ENCODE assay signal across 22 mouse cellular contexts in genomic region chr4:141464722-141465121, GRCm38 (mm10). TPM values are rescaled to one million over a fixed set of nuclear protein-coding genes. Genes with fewer than 3 reads are reported as not detected.
"Had no signal": no experiment of that assay in that cellular context is flagged by ENCODE, and none has a peak within 500 bp of the region (broad histone marks: within the 10 kb centered on the region; RNA-seq: fewer than 3 reads in every experiment).

No protein-coding gene starts in this region.

- ATAC-seq: midbrain, embryonic 13.5 days; midbrain, embryonic 15.5 days had no signal

- H3K4me2 ChIP-seq: lung, embryonic 14.5 days; midbrain, embryonic 11.5 days; midbrain, embryonic 13.5 days; midbrain, embryonic 15.5 days; neural tube, embryonic 12.5 days had no signal

- H3K27me3 ChIP-seq: megakaryocyte, embryonic 14.5 days; midbrain, embryonic 13.5 days; midbrain, embryonic 15.5 days; neural tube, embryonic 12.5 days had no signal

- H3K4me3 ChIP-seq: midbrain, embryonic 13.5 days; midbrain, embryonic 15.5 days; neural tube, embryonic 12.5 days had no signal

- DNase-seq: lung, adult 18-20 months; lung, embryonic 14.5 days; lung, postnatal 14 days; lung, postnatal 36 days; right cerebral cortex, postnatal 14 days; thymus, postnatal 14 days; thymus, postnatal 36 days had no signal

- H3K9me3 ChIP-seq: megakaryocyte, embryonic 14.5 days; midbrain, embryonic 13.5 days; midbrain, embryonic 15.5 days; neural tube, embryonic 12.5 days had no signal

- H3K9ac ChIP-seq: lung, embryonic 14.5 days; midbrain, embryonic 13.5 days; midbrain, embryonic 15.5 days; neural tube, embryonic 12.5 days had no signal

- H3K27ac ChIP-seq: macrophage; midbrain, embryonic 13.5 days; midbrain, embryonic 15.5 days; neural tube, embryonic 12.5 days had no signal

RNA-seq across cellular contexts. Expression of gene Srarp, which starts 28.8 kb away (rescaled TPM):
- total RNA-seq: megakaryocyte progenitor cell, adult 5-6 weeks; monocyte, adult 5-6 weeks; neutrophil, adult 5-6 weeks had no signal
- polyA plus RNA-seq: lung, embryonic 14.5 days; lung, embryonic 16.5 days; macrophage; midbrain, embryonic 11.5 days; midbrain, embryonic 13.5 days; neural tube, embryonic 12.5 days; stomach, embryonic 14.5 days; stomach, embryonic 16.5 days; thymus, postnatal 0 days had no signal

RNA-seq across cellular contexts. Expression of gene Hspb7, which starts 44.1 kb away (rescaled TPM):
- total RNA-seq: megakaryocyte progenitor cell, adult 5-6 weeks; monocyte, adult 5-6 weeks; neutrophil, adult 5-6 weeks had no signal
- polyA plus RNA-seq: macrophage; midbrain, embryonic 11.5 days; midbrain, embryonic 13.5 days; midbrain, embryonic 15.5 days; neural tube, embryonic 12.5 days; thymus, postnatal 0 days had no signal

RNA-seq across cellular contexts. Expression of gene Clcnkb, which starts 48.9 kb away (rescaled TPM):
- total RNA-seq: megakaryocyte progenitor cell, adult 5-6 weeks; midbrain, postnatal 0 days; monocyte, adult 5-6 weeks; neutrophil, adult 5-6 weeks had no signal
- polyA plus RNA-seq: lung, embryonic 14.5 days; macrophage; midbrain, embryonic 11.5 days; midbrain, embryonic 13.5 days; midbrain, embryonic 15.5 days; neural tube, embryonic 12.5 days; neural tube, embryonic 14.5 days; stomach, embryonic 14.5 days; stomach, embryonic 16.5 days; thymus, postnatal 0 days had no signal
